Mouse (Mus musculus): ENCODE measurements around the gene Vps53.

DNA sequence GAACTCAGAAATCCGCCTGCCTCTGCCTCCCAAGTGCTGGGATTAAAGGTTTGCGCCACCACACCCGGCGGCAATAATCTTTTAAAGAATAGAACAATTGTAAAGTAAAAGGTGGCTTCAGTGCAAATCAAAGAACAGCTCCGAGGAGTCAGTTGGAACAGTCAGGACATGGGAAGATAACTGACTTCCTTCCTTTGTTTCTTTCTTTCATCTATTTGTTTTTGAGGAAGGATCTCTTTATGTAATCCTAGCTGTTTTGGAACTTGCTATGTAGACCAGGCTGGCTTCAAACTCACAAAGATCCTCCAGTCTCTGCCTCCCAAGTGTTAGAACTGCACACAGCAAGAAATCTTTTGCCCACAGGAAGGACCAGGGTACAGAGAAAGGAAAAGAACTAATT is 45.2 kb upstream of the Vps53 start:
- TF ChIP-seq CTCF (IDR thresholded peaks at IDR 0.05) (no peak), POLR2A (IDR thresholded peaks at IDR 0.05; ENCODE audit: insufficient read depth, low read depth, low read length) (no peak), EP300 (IDR thresholded peaks at IDR 0.05; ENCODE audit: insufficient read depth, low read depth, low read length) (no peak)

Measured in heart, adult 2 months (tissue).